Mouse (Mus musculus): ENCODE results near the gene Klhl2. TPM values are rescaled to one million over a fixed set of nuclear protein-coding genes. Genes with fewer than 3 reads are reported as not detected.

Klhl2 gene
- polyA plus RNA-seq, 1 experiment = 25.9 TPM

DNA sequence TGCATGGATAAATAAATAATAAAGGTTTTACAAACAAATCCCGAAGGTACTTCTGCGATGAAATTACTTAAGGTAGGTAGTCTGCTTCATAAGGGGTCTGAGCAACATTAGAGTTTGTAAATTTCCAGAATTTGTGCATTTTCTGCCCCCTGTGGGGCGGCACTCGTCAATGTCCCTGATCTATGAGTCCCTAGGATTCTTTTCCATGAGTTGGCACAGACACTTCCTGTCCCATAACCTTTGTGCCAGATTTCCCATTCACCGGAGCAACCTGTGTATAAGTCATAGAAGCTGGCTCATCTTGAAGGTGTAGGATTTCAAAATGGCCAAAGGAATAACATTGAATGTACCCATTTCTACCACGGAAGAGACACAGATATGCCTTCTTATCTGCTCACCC lies 159.5 kb downstream of the Klhl2 start:
- peaks cover 11% of the 10 kb centered on the region for H3K27me3 ChIP-seq (ENCODE audit: control insufficient read depth, insufficient read depth, low read length, poor library complexity, severe bottlenecking)
- H3K9ac ChIP-seq (ENCODE audit: low read depth, poor library complexity, severe bottlenecking) = no peak overlapping the region
- TF ChIP-seq EP300 (IDR thresholded peaks at IDR 0.05; ENCODE audit: insufficient read depth, low read depth, low read length) (no peak), CTCF (IDR thresholded peaks at IDR 0.05; ENCODE audit: low read depth, low read length) (no peak), POLR2A (IDR thresholded peaks at IDR 0.05; ENCODE audit: insufficient read depth, low read length) (no peak)
- no peaks in the 10 kb centered on the region; the same call in 1 of the 2 replicates for H3K9me3 ChIP-seq (replicated peaks; ENCODE audit: control insufficient read depth, insufficient read depth, low read length, poor library complexity, severe bottlenecking)
- H3K27ac ChIP-seq (ENCODE audit: insufficient read depth, low read length) = no peak overlapping the region
- H3K4me3 ChIP-seq (ENCODE audit: low read depth, low read length) = no peak overlapping the region
- H3K36me3 ChIP-seq (ENCODE audit: control insufficient read depth, insufficient read depth, low read length, poor library complexity, severe bottlenecking) = no peaks in the 10 kb centered on the region
- H3K4me1 ChIP-seq (ENCODE audit: control insufficient read depth, insufficient read depth, low read length) = no peaks in the 10 kb centered on the region

Other genes starting within 250 kb of the Klhl2 start
- 24.7 and 34.5 TPM in 2 replicates for gene Cpe, start 157.0 kb downstream of the Klhl2 start, polyA plus RNA-seq (2011; ENCODE audit: insufficient read depth, insufficient read length, low read depth, missing spikeins)
- 175 and 182 TPM in 2 replicates for gene Msmo1, start 116.2 kb downstream of the Klhl2 start, polyA plus RNA-seq (2011; ENCODE audit: insufficient read depth, insufficient read length, low read depth, missing spikeins)
- gene Tmem192, start 97.2 kb upstream of the Klhl2 start, polyA plus RNA-seq (2011; ENCODE audit: insufficient read depth, insufficient read length, low read depth, missing spikeins) = 40.6 and 47.8 TPM in 2 replicates
- gene Trim75, start 137.8 kb upstream of the Klhl2 start, polyA plus RNA-seq (2011; ENCODE audit: insufficient read depth, insufficient read length, low read depth, missing spikeins) = not detected in 2 replicates
- 1.2 and 2.3 TPM in 2 replicates for gene Trim61, start 168.5 kb upstream of the Klhl2 start, polyA plus RNA-seq (2011; ENCODE audit: insufficient read depth, insufficient read length, low read depth, missing spikeins)
- gene Trim60, start 168.6 kb upstream of the Klhl2 start, polyA plus RNA-seq (2011; ENCODE audit: insufficient read depth, insufficient read length, low read depth, missing spikeins) = 0.37 and 0.41 TPM in 2 replicates
- gene Apela, start 187.3 kb upstream of the Klhl2 start, polyA plus RNA-seq (2011; ENCODE audit: insufficient read depth, insufficient read length, low read depth, missing spikeins) = 90.5 and 96.4 TPM in 2 replicates
- gene Gm10663, start 225.0 kb upstream of the Klhl2 start, polyA plus RNA-seq (2011; ENCODE audit: insufficient read depth, insufficient read length, low read depth, missing spikeins) = not detected in 2 replicates

All from ES-Bruce4 (cell line).